Mouse (Mus musculus): ENCODE measurements around the gene Pxk. TPM values are rescaled to one million over a fixed set of nuclear protein-coding genes. Genes with fewer than 3 reads are reported as not detected.

The Pxk gene
- total and polyA plus RNA-seq, 3 experiments = 18.3 to 24.6 (median 23.1) TPM

- Histone ChIP-seq H3K79me2 (replicated peaks; ENCODE audit: control insufficient read depth, insufficient read depth, low read length) (no peaks in the 10 kb centered on the region), H3K36me3 (ENCODE audit: control insufficient read depth, insufficient read depth, low read length) (no peaks in the 10 kb centered on the region), H3K27me3 (ENCODE audit: control insufficient read depth, insufficient read depth, low read length) (no peaks in the 10 kb centered on the region), H3K4me1 (ENCODE audit: control insufficient read depth, insufficient read depth, low read length) (no peaks in the 10 kb centered on the region), H3K27ac (no peak overlapping the region), H3K4me3 (no peak overlapping the region), H3K9ac (ENCODE audit: low read depth, low read length) (no peak overlapping the region)
- intact Hi-C loops (cut with DNase I) = no loop called here
- WGBS = 45% methylated on average over 3 of the region's 3 CpGs
- DNase-seq = no peak
- no peak for TF ChIP-seq CTCF (IDR thresholded peaks at IDR 0.05)
- TF ChIP-seq EP300 (IDR thresholded peaks at IDR 0.05; ENCODE audit: insufficient read depth, low read depth, low read length) = no peak
- TF ChIP-seq POLR2A (IDR thresholded peaks at IDR 0.05; ENCODE audit: insufficient read depth, low read depth, low read length) = no peak
Measured at GRCm38 (mm10) chr14:8208876-8209275, 110.9 kb downstream of the Pxk start.

- intact Hi-C loops (cut with DNase I) = loop anchor here (5.0 kb wide), 2 partner anchors 113 to 128 kb away; partner anchors contain the start of genes Pxk and Rpp14
Measured at GRCm38 (mm10) chr14:8209896-8210295, 111.9 kb downstream of the Pxk start.

GRCm38 (mm10) chr14:8212996-8213395 lies 115.0 kb downstream of the Pxk start:
- H3K27ac ChIP-seq = no peak overlapping the region
- no peaks in the 10 kb centered on the region for H3K36me3 ChIP-seq (ENCODE audit: control insufficient read depth, insufficient read depth, low read length)
- no peak for DNase-seq
- TF ChIP-seq POLR2A (IDR thresholded peaks at IDR 0.05; ENCODE audit: insufficient read depth, low read depth, low read length) (no peak), CTCF (IDR thresholded peaks at IDR 0.05) (no peak), EP300 (IDR thresholded peaks at IDR 0.05; ENCODE audit: insufficient read depth, low read depth, low read length) (no peak)
- H3K9ac ChIP-seq (ENCODE audit: low read depth, low read length) = no peak overlapping the region
- intact Hi-C loops (cut with DNase I) = loop anchor here (2.0 to 5.0 kb wide), 3 partner anchors 40 to 131 kb away; partner anchors contain the start of genes Pdhb, Pxk and Rpp14
- H3K79me2 ChIP-seq (replicated peaks; ENCODE audit: control insufficient read depth, insufficient read depth, low read length) = no peaks in the 10 kb centered on the region
- 76% methylated on average over 2 of the region's 2 CpGs for WGBS
- peaks cover 6% of the 10 kb centered on the region for H3K4me1 ChIP-seq (ENCODE audit: control insufficient read depth, insufficient read depth, low read length)
- H3K4me3 ChIP-seq = no peak overlapping the region
- H3K27me3 ChIP-seq (ENCODE audit: control insufficient read depth, insufficient read depth, low read length) = no peaks in the 10 kb centered on the region

More at GRCm38 (mm10) chr14:8209896-8210295, 111.9 kb downstream of the Pxk start:
- no peaks in the 10 kb centered on the region for H3K36me3 ChIP-seq (ENCODE audit: control insufficient read depth, insufficient read depth, low read length)
- 95% methylated on average over 2 of the region's 2 CpGs for WGBS
- no peak overlapping the region for H3K9ac ChIP-seq (ENCODE audit: low read depth, low read length)
- no peak overlapping the region for H3K4me3 ChIP-seq
- no peaks in the 10 kb centered on the region; the same call in 1 of the 2 replicates for H3K4me1 ChIP-seq (ENCODE audit: control insufficient read depth, insufficient read depth, low read length)
- DNase-seq = no peak
- H3K27ac ChIP-seq = no peak overlapping the region
- TF ChIP-seq POLR2A (IDR thresholded peaks at IDR 0.05; ENCODE audit: insufficient read depth, low read depth, low read length) (no peak), EP300 (IDR thresholded peaks at IDR 0.05; ENCODE audit: insufficient read depth, low read depth, low read length) (no peak), CTCF (IDR thresholded peaks at IDR 0.05) (no peak)
- H3K79me2 ChIP-seq (replicated peaks; ENCODE audit: control insufficient read depth, insufficient read depth, low read length) = no peaks in the 10 kb centered on the region
- H3K27me3 ChIP-seq (ENCODE audit: control insufficient read depth, insufficient read depth, low read length) = no peaks in the 10 kb centered on the region

- peak; percentile 99 for DNase-seq
- no peaks in the 10 kb centered on the region for H3K36me3 ChIP-seq (ENCODE audit: control insufficient read depth, insufficient read depth, low read length)
- intact Hi-C loops (cut with DNase I) = loop anchor here (2.0 to 5.0 kb wide), 3 partner anchors 41 to 132 kb away; partner anchors contain the start of genes Pdhb, Pxk and Rpp14
- H3K9ac ChIP-seq (ENCODE audit: low read depth, low read length) = peak within 1 kb of the TSS; percentile 97
- no peaks in the 10 kb centered on the region for H3K79me2 ChIP-seq (replicated peaks; ENCODE audit: control insufficient read depth, insufficient read depth, low read length)
- H3K27ac ChIP-seq = peak within 1 kb of the TSS; percentile 90
- no peaks in the 10 kb centered on the region for H3K27me3 ChIP-seq (ENCODE audit: control insufficient read depth, insufficient read depth, low read length)
- TF ChIP-seq CTCF (IDR thresholded peaks at IDR 0.05) (peak; percentile 84), POLR2A (IDR thresholded peaks at IDR 0.05; ENCODE audit: insufficient read depth, low read depth, low read length) (peak; percentile 68), EP300 (IDR thresholded peaks at IDR 0.05; ENCODE audit: insufficient read depth, low read depth, low read length) (no peak)
- under 1% methylated on average over 48 of the region's 49 CpGs for whole genome bisulfite sequencing
- peak within 1 kb of the TSS; percentile 89 for H3K4me3 ChIP-seq
- H3K4me1 ChIP-seq (ENCODE audit: control insufficient read depth, insufficient read depth, low read length) = peaks cover 6% of the 10 kb centered on the region
Measured at GRCm38 (mm10) chr14:8213803-8214224, 115.8 kb downstream of the Pxk start, which contains the start of gene Kctd6. Gene Kctd6, plus strand, starts transcription at chr14:8214140.

Other genes with a start within 250 kb of the Pxk start
- not detected for gene Gm45521, start 140.9 kb upstream of the Pxk start, total RNA-seq (2021)
- gene Gm45521, start 140.9 kb upstream of the Pxk start, polyA plus RNA-seq (2012; rRNA removed) = not detected in 2 replicates
- under 1 TPM in 1 of 2 experiments, not detected in 1; 0.07 TPM for gene Dnase1l3, start 103.6 kb upstream of the Pxk start, total RNA-seq (2021)
- 0.12 and 0.57 TPM in 2 replicates for gene Dnase1l3, start 103.6 kb upstream of the Pxk start, polyA plus RNA-seq (2012; rRNA removed)
- gene Abhd6, start 95.3 kb upstream of the Pxk start, total RNA-seq (2021) = 10 to 100 TPM in 1 of 2 experiments, 1 to 10 TPM in 1; 8.9 to 13.7 TPM
- 12.4 and 15.3 TPM in 2 replicates for gene Abhd6, start 95.3 kb upstream of the Pxk start, polyA plus RNA-seq (2012; rRNA removed)
- gene Rpp14, start 17.8 kb upstream of the Pxk start, total RNA-seq (2021) = 10 to 100 TPM; 23.1 to 29.7 TPM
- gene Rpp14, start 17.8 kb upstream of the Pxk start, polyA plus RNA-seq (2012; rRNA removed) = 11.2 and 16.7 TPM in 2 replicates
- gene Pdhb, start 74.8 kb downstream of the Pxk start, total RNA-seq (2021) = 100 to 1,000 TPM; 722 to 825 TPM
- gene Pdhb, start 74.8 kb downstream of the Pxk start, polyA plus RNA-seq (2012; rRNA removed) = 324 and 636 TPM in 2 replicates
- gene Kctd6, start 115.9 kb downstream of the Pxk start, total RNA-seq (2021) = 10 to 100 TPM in 1 of 2 experiments, 1 to 10 TPM in 1; 8.4 to 10.3 TPM
- gene Kctd6, start 115.9 kb downstream of the Pxk start, polyA plus RNA-seq (2012; rRNA removed) = 7.3 and 10.7 TPM in 2 replicates
- gene Acox2, start 161.1 kb downstream of the Pxk start, total RNA-seq (2021) = under 1 TPM; 0.34 to 0.91 TPM
- gene Acox2, start 161.1 kb downstream of the Pxk start, polyA plus RNA-seq (2012; rRNA removed) = 0.73 and 1.3 TPM in 2 replicates
- 10 to 100 TPM in 1 of 2 experiments, 1 to 10 TPM in 1; 5.4 to 17.2 TPM for gene Fam107a, start 219.8 kb downstream of the Pxk start, total RNA-seq (2021)
- 3.6 and 5.1 TPM in 2 replicates for gene Fam107a, start 219.8 kb downstream of the Pxk start, polyA plus RNA-seq (2012; rRNA removed)

Data from heart, adult 2 months (tissue).